Mouse (Mus musculus) E14TG2a.4 (cell line): Measurements from ENCODE around the gene Gtpbp1.
A peak's percentile ranks its signal among the peaks of the same experiment; 100 is the strongest.

Source experiments
- CTCF ChIP-seq: conservative IDR thresholded peaks from 2 replicates; pipeline ENCODE4 v1.5.1; 2014; ENCODE audit warnings: low read length
- NANOG ChIP-seq: IDR thresholded peaks from 2 replicates; pipeline ENCODE4 v1.6.1; 2014; ENCODE audit warnings: borderline replicate concordance, low read length, mixed read lengths

- TF ChIP-seq CTCF (peak; percentile 20), NANOG (no peak)
Measured at GRCm38 (mm10) chr15:79723439-79723838, 32.8 kb downstream of the Gtpbp1 start.
